Mouse (Mus musculus) hindbrain, postnatal 0 days (tissue): Measurements from ENCODE around the gene Il20. TPM values are rescaled to one million over a fixed set of nuclear protein-coding genes. Genes with fewer than 3 reads are reported as not detected.

Experiments used
- ATAC-seq: fragments of 200-750 bp; cut with Nextera tagmentation; 2 replicates; pipeline ENCODE4 v1.8.0; 2017; ENCODE audit warnings: mild to moderate bottlenecking, moderate TSS enrichment, moderate library complexity
- DNase-seq: peaks from one replicate; pipeline ENCODE4 v3.0.0-alpha.2; 2015; ENCODE audit warnings: low spot score
- H3K27ac ChIP-seq: fragments of 300-500 bp; sonication (generic); 2 replicates; pipeline ENCODE4 v1.5.1; 2014; ENCODE audit warnings: mild to moderate bottlenecking
- H3K27me3 ChIP-seq: fragments of 300-500 bp; sonication (generic); 2 replicates; pipeline ENCODE4 v1.6.1; 2014; ENCODE audit warnings: low read length, mixed read lengths; ENCODE audit not compliant: insufficient read depth
- H3K36me3 ChIP-seq: fragments of 300-500 bp; sonication (generic); 2 replicates; pipeline ENCODE4 v1.6.1; 2014; ENCODE audit warnings: low read length, mixed read lengths; ENCODE audit not compliant: insufficient read depth
- H3K4me1 ChIP-seq: fragments of 300-500 bp; sonication (generic); 2 replicates; pipeline ENCODE4 v1.6.1; 2014; ENCODE audit warnings: antibody characterized with exemption, low read length, mixed read lengths; ENCODE audit not compliant: insufficient read depth
- H3K4me2 ChIP-seq: fragments of 300-500 bp; sonication (generic); 2 replicates; pipeline ENCODE4 v1.6.1; 2014; ENCODE audit warnings: low read depth, mild to moderate bottlenecking, low read length, moderate library complexity, mixed read lengths
- H3K4me3 ChIP-seq: fragments of 300-500 bp; sonication (generic); 2 replicates; pipeline ENCODE4 v1.5.1; 2014; ENCODE audit warnings: low read length
- H3K9ac ChIP-seq: fragments of 300-500 bp; sonication (generic); replicated peaks from 2 replicates; pipeline ENCODE4 v1.6.1; 2014; ENCODE audit warnings: mild to moderate bottlenecking, low read length, moderate library complexity, mixed read lengths
- H3K9me3 ChIP-seq: fragments of 300-500 bp; sonication (generic); 2 replicates; pipeline ENCODE4 v1.6.1; 2016; ENCODE audit warnings: low read length, mixed read lengths
- CTCF ChIP-seq: IDR thresholded peaks from 2 replicates; pipeline ENCODE4 v1.5.1; 2016; ENCODE audit warnings: antibody characterized with exemption, control low read depth, low read depth
- WGBS: fragments of 180-500 bp; shearing (Covaris S2); extraction: QIAGEN DNeasy Blood & Tissue Kit; methylation state at CpG from one replicate; pipeline ENCODE4 v1.1.7; 2014; 5-methylcytosine and 5-hydroxymethylcytosine counted together
- polyA plus RNA-seq: library from polyadenylated mRNA; unstranded; fragments of >200 nt; fragmentation: Nextera tagmentation; extraction: Ambion mirVana; gene quantifications from 2 replicates; pipeline ENCODE4 v1.2.1, GENCODE M21; 2015
- total RNA-seq: library from RNA; depleted of rRNA; stranded (reverse); fragments of >200 nt; gene quantifications from 2 replicates; pipeline ENCODE4 v1.2.3, GENCODE M21; 2014; rRNA removed

Gene Il20
- not detected in 2 replicates for total RNA-seq
- not detected in 2 replicates for polyA plus RNA-seq

DNA sequence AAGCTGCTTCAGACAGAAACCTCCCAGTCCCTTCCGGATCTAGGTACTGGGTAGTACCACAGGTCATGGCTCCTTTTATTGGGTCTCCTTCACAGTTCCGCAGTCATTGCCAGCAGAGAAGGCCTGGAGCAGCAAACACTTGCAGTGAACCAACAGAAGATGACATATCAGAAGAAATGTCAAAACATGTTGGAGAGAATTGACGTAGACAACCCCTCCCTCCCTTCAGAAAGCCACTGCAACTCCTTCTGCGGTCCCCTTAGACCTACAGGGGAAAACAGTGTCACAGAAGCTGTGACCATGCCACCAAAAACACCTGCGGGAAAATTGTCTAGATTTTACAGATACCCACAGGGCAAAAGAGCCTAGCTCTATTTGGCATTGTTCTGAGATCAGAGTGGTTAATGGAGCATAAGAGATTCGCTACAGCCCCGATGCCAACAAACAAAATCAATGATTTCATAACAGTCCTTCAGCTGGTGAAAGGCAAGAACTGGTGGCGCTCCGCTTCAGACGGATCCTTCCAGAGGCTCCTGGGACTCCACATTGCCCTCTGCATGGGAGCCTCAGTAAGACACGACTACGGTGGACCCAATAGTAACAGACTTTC is at the start of gene Il20:
Il20 (minus strand) TSS at position 51 of the 610 bp plus-strand sequence.
- DNase-seq (no peak), ATAC-seq (no peak)
- H3K36me3 ChIP-seq = no peaks in the 10 kb centered on the region
- no peak within 1 kb of the TSS for H3K4me2 ChIP-seq
- H3K9me3 ChIP-seq = no peaks in the 10 kb centered on the region
- H3K9ac ChIP-seq = no peak within 1 kb of the TSS
- H3K27me3 ChIP-seq = no peaks in the 10 kb centered on the region
- 68% methylated on average over 12 of the region's 12 CpGs for WGBS
- H3K4me3 ChIP-seq = no peak within 1 kb of the TSS
- TF ChIP-seq CTCF = no peak
- no peaks in the 10 kb centered on the region for H3K4me1 ChIP-seq
- H3K27ac ChIP-seq = no peak within 1 kb of the TSS

DNA sequence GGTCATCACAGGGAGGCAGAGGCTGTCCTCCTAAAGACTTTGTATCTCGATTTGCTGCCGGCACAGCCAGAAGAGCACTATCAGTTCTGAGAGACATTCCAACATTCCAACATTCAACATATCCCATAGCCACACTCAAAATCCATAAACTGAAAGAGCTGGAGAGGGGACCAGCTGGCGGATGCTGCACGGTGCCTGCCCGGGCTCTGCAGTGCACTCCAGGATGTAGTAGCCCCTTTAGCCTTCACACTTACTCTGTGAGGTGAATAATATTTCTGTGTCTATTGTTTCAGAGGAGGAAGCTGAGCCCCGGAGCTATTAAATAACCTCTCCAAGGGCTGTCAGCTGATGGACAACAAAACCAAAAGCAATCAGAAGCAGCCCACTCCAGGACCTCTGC is 35.7 kb upstream of the Il20 start:
- no peak for TF ChIP-seq CTCF
- Histone ChIP-seq H3K4me2 (no peak overlapping the region), H3K4me3 (no peak overlapping the region), H3K36me3 (no peaks in the 10 kb centered on the region), H3K27me3 (no peaks in the 10 kb centered on the region), H3K4me1 (no peaks in the 10 kb centered on the region), H3K9ac (no peak overlapping the region), H3K9me3 (no peaks in the 10 kb centered on the region), H3K27ac (no peak overlapping the region)
- 66% methylated on average over 6 of the region's 6 CpGs for WGBS
- ATAC-seq (no peak), DNase-seq (no peak)

DNA sequence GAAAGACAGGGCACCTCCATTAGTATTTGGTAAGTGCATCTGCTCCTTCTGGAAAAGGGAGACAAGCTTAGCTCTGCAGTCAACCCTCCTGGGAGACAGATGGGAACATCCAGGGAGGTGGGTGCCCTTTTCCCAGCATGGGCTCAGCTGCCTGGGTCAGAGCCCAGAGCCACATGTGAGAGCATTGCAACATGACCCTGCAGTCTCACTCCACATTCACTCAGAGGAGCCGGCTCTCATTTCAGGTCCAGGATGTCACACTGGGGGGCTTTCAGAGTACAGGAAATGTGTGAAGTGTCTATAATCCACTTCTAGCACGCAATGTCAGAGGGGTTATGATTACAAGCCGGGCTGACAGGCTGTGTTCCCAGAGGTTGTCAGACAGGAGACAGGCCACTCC is 30.6 kb upstream of the Il20 start:
- DNase-seq = no peak
- TF ChIP-seq CTCF = no peak
- Histone ChIP-seq H3K27ac (no peak overlapping the region), H3K27me3 (no peaks in the 10 kb centered on the region), H3K9ac (no peak overlapping the region), H3K4me1 (peaks cover 9% of the 10 kb centered on the region; the same call in 1 of the 2 replicates), H3K36me3 (no peaks in the 10 kb centered on the region), H3K4me3 (no peak overlapping the region), H3K9me3 (no peaks in the 10 kb centered on the region), H3K4me2 (no peak overlapping the region)
- WGBS = 55% methylated on average over 3 of the region's 3 CpGs
- no peak for ATAC-seq

DNA sequence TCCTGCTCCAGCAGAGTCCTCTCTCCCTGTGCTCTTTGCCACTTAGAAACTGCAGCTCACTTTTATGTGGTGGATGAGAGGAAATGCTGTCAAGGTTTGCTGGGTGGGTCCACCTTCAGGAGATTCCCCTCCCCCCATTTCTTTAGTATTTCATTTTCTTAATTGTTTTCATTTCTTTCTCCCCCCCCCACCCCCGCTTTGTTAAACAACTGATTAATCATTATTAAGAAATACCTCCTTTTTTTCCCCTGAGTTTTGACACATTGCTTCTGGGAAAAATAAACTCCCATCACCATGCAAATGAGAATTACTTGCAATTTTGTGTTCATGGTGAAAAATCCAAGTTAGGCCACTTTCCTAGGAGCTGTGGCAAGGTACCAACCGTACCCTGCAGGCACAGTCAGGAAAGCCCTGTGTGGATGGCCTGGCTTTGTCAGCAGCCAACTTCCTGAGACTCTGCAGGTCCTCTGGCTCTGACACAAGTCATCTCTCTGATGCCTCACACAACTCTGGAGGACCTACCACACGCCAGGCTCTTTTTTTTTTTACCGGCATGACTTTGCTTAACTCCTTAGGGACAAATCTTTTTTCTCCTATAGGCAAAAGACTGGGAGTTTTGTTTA is 28.9 kb upstream of the Il20 start, which contains the start of gene Il19:
Il19 (minus strand) TSS at position 51 of the 623 bp plus-strand sequence.
- DNase-seq = peak; percentile 28
- Histone ChIP-seq H3K9ac (no peak within 1 kb of the TSS), H3K27me3 (no peaks in the 10 kb centered on the region), H3K9me3 (no peaks in the 10 kb centered on the region), H3K4me1 (peaks cover 9% of the 10 kb centered on the region; the same call in 1 of the 2 replicates), H3K4me3 (no peak within 1 kb of the TSS), H3K27ac (no peak within 1 kb of the TSS), H3K4me2 (no peak within 1 kb of the TSS), H3K36me3 (no peaks in the 10 kb centered on the region)
- ATAC-seq = no peak
- no peak for TF ChIP-seq CTCF
- 46% methylated on average over 4 of the region's 4 CpGs for WGBS

DNA sequence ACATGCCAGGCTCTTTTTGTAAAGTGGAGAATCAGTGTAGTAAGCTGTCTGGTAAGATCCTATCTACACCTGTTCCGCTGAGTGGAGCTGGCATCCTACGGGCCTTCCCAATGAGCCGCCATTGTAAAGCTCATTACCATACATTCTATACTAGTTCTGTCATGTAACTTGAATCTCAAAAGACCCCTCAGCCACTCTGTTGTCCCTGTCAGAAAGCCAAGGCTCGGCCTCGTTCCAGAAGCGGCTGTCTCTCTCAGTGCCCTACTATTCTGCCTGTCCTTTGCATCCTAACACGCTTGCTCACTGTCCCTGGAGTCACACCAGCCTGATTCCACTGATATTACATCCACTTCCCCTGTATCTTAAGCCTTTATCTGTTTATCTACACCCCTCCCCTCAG is 26.9 kb upstream of the Il20 start:
- no peak for TF ChIP-seq CTCF
- Histone ChIP-seq H3K36me3 (no peaks in the 10 kb centered on the region), H3K9ac (no peak overlapping the region), H3K4me2 (no peak overlapping the region), H3K4me1 (peaks cover 9% of the 10 kb centered on the region; the same call in 1 of the 2 replicates), H3K27me3 (no peaks in the 10 kb centered on the region), H3K9me3 (no peaks in the 10 kb centered on the region), H3K4me3 (no peak overlapping the region), H3K27ac (no peak overlapping the region)
- WGBS = 32% methylated on average over 7 of the region's 7 CpGs
- peak; percentile 66 for DNase-seq
- ATAC-seq = peak; percentile 55; the same call in 1 of the 2 replicates

DNA sequence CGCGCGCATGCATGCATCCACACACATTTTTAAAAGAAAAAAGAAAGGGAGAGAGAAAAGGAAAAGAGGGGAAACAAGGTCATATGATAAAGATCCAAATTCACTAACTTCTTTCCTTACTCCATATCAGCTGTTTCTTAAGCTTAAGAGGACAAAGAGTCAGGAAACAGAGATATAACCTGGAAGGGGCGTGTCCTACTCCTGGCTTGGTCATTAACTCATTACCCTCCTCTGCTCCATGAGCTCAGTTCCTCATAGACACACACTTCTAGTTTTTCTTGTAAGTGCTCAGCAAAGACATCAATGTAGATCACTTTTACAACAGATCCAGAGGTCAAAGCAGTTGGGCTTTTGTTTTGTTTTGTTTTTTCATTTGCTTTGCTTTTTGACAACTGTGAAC is 25.9 kb upstream of the Il20 start:
- Histone ChIP-seq H3K27ac (no peak overlapping the region), H3K9me3 (no peaks in the 10 kb centered on the region), H3K4me3 (no peak overlapping the region), H3K27me3 (no peaks in the 10 kb centered on the region), H3K36me3 (no peaks in the 10 kb centered on the region), H3K4me2 (no peak overlapping the region), H3K4me1 (peaks cover 9% of the 10 kb centered on the region; the same call in 1 of the 2 replicates), H3K9ac (no peak overlapping the region)
- DNase-seq = no peak
- 89% methylated on average over 4 of the region's 4 CpGs for WGBS
- TF ChIP-seq CTCF = no peak
- ATAC-seq = no peak

DNA sequence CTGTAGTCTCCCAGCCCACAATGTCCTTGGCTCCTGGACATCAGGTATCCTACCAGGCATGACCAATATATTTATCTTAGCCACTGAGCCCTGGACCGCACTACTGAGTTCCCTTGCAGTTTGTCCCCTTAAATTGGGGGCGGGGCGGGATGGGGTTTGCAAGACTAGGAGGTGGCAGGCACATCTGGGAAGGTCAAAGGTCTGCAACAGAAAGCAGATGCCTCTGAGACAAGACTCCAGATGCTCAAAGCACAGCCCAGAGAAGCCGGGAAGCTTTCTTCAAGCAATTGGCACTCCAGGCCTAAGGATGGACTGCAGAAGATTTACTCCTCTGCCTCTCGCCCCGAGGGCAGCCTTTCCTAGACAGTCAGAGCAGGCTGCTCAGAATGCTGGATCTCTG is 25.1 kb upstream of the Il20 start:
- no peaks in the 10 kb centered on the region for H3K36me3 ChIP-seq
- no peak for ATAC-seq
- no peaks in the 10 kb centered on the region for H3K27me3 ChIP-seq
- no peaks in the 10 kb centered on the region for H3K9me3 ChIP-seq
- H3K27ac ChIP-seq = no peak overlapping the region
- no peak for DNase-seq
- 67% methylated on average over 6 of the region's 6 CpGs for WGBS
- H3K4me1 ChIP-seq = peaks cover 6% of the 10 kb centered on the region; the same call in 1 of the 2 replicates
- no peak overlapping the region for H3K4me3 ChIP-seq
- H3K9ac ChIP-seq = no peak overlapping the region
- TF ChIP-seq CTCF = no peak
- no peak overlapping the region for H3K4me2 ChIP-seq
